Mouse (Mus musculus) megakaryocyte, embryonic 14.5 days (primary cell): ENCODE measurements at regions not wholly inside any gene's neighbourhood (a gene's known extent, or its start where the extent isn't known, plus 50 kb on each side); places are given as distances from the start of the nearest gene placed in this dataset.

Source experiments
- FLI1 ChIP-seq: IDR thresholded peaks from 2 replicates; pipeline ENCODE4 v1.6.1; 2012; ENCODE audit warnings: low read length, inconsistent platforms, mixed read lengths
- GATA1 ChIP-seq: IDR thresholded peaks from 3 replicates; pipeline ENCODE4 v1.6.1; 2012; ENCODE audit warnings: mixed read lengths, low read length, inconsistent platforms, borderline replicate concordance

DNA sequence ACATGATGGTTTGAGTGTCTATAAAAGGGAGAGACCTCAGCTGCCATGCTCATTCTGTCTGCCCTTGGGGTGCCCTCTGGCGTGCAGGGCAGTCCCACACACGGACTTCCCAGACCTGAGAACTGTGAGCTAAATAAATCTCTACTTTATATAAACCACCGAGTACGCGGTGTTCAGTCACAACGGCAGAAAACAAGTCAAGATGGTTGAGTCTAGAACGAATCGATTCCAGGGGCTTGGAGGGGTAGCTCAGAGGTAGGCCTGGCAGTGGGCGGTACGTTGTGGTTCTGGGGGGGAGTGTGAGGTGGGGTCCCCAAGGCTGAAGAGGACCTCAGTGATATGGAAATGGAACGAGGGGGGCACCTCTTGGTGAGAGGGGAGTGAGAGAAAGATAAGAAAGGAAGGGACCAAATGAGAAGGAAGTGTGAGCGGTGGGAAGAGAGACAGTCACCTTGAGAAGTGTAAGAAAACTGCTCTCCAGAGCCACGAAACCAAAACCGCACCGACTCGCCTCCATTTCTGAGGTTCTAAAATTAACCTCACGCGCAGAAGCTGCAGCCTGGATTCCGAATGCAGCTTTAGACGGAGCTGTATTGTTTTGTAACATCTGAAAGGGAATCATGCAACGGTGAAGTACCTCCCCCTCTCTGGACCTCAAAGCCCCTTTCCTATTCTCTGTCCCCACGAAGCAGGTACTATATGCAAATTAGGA lies 117.0 kb downstream of the Mis18a start:
- TF ChIP-seq GATA1 = no peak
- TF ChIP-seq FLI1 = no peak
